Mouse (Mus musculus): Measurements from ENCODE around the gene Atp5g1. TPM values are rescaled to one million over a fixed set of nuclear protein-coding genes. Genes with fewer than 3 reads are reported as not detected.

The Atp5g1 gene
- polyA plus RNA-seq (2017; shearing (Covaris generic)), result 247 TPM

GRCm38 (mm10) chr11:96075509-96076220 lies at the start of gene Atp5g1:
Gene Atp5g1 (minus strand): TSS chr11:96075670.

GRCm38 (mm10) chr11:96111751-96112150 lies 36.3 kb upstream of the Atp5g1 start, which contains the start of gene Calcoco2:
Gene Calcoco2 (minus strand): TSS chr11:96111964.

GRCm38 (mm10) chr11:96065215-96065911 lies 10.1 kb downstream of the Atp5g1 start, which contains the start of gene Ube2z:
Gene Ube2z (minus strand): TSS chr11:96065388.

GRCm38 (mm10) chr11:96034596-96035052 lies 40.8 kb downstream of the Atp5g1 start, which contains the start of gene Snf8:
Gene Snf8 (plus strand): TSS chr11:96034885.

Other genes with a start within 250 kb of the Atp5g1 start
- 16.1 TPM for gene Gngt2, start 238.5 kb downstream of the Atp5g1 start, polyA plus RNA-seq (2017; shearing (Covaris generic))
- gene Abi3, start 233.2 kb downstream of the Atp5g1 start, polyA plus RNA-seq (2017; shearing (Covaris generic)), result 29.5 TPM
- not detected for gene B4galnt2, start 160.8 kb downstream of the Atp5g1 start, polyA plus RNA-seq (2017; shearing (Covaris generic))
- 0.06 TPM for gene Igf2bp1, start 69.7 kb downstream of the Atp5g1 start, polyA plus RNA-seq (2017; shearing (Covaris generic))
- not detected for gene Gip, start 51.1 kb downstream of the Atp5g1 start, polyA plus RNA-seq (2017; shearing (Covaris generic))
- gene Snf8, start 40.8 kb downstream of the Atp5g1 start, polyA plus RNA-seq (2017; shearing (Covaris generic)), result 54.2 TPM
- 46.6 TPM for gene Ube2z, start 10.3 kb downstream of the Atp5g1 start, polyA plus RNA-seq (2017; shearing (Covaris generic))
- not detected for gene Calcoco2, start 36.3 kb upstream of the Atp5g1 start, polyA plus RNA-seq (2017; shearing (Covaris generic))
- gene Ttll6, start 58.1 kb upstream of the Atp5g1 start, polyA plus RNA-seq (2017; shearing (Covaris generic)), result not detected
- gene Hoxb13, start 118.6 kb upstream of the Atp5g1 start, polyA plus RNA-seq (2017; shearing (Covaris generic)), result not detected
- not detected for gene Hoxb9, start 195.8 kb upstream of the Atp5g1 start, polyA plus RNA-seq (2017; shearing (Covaris generic))
- gene Hoxb8, start 206.2 kb upstream of the Atp5g1 start, polyA plus RNA-seq (2017; shearing (Covaris generic)), result not detected
- gene Hoxb7, start 211.0 kb upstream of the Atp5g1 start, polyA plus RNA-seq (2017; shearing (Covaris generic)), result not detected
- gene Hoxb6, start 216.8 kb upstream of the Atp5g1 start, polyA plus RNA-seq (2017; shearing (Covaris generic)), result not detected
- gene Hoxb5, start 227.7 kb upstream of the Atp5g1 start, polyA plus RNA-seq (2017; shearing (Covaris generic)), result not detected
- 0.22 TPM for gene Hoxb4, start 242.6 kb upstream of the Atp5g1 start, polyA plus RNA-seq (2017; shearing (Covaris generic))
- gene Hoxb3, start 247.7 kb upstream of the Atp5g1 start, polyA plus RNA-seq (2017; shearing (Covaris generic)), result not detected

All from naive thymus-derived CD4-positive, alpha-beta T cell, adult 5 months (primary cell).